Comparison of ENCODE assay signal across 9 mouse cellular contexts in genomic region chr11:79237644-79238397, GRCm38 (mm10). TPM values are rescaled to one million over a fixed set of nuclear protein-coding genes. Genes with fewer than 3 reads are reported as not detected.
A peak's percentile ranks its signal among the peaks of the same experiment; 100 is the strongest.
DNase-seq lines count a peak whose midpoint lies in the region; ATAC-seq and TF ChIP-seq lines count a peak whose summit lies in the region.
"Had no signal": no experiment of that assay in that cellular context is flagged by ENCODE, and none has a peak within 500 bp of the region (broad histone marks: within the 10 kb centered on the region; RNA-seq: fewer than 3 reads in every experiment).

No protein-coding gene starts in this region.

- no peak for TF ChIP-seq POLR2A in testis, adult 2 months (IDR thresholded peaks at IDR 0.05; ENCODE audit: control insufficient read depth, low read depth, low read length)

- H3K4me2 ChIP-seq in heart, embryonic 15.5 days, result peak overlapping the region; percentile 7

- DNase-seq in urinary bladder, adult 2 months (ENCODE audit: low spot score), result peak; percentile 19
- DNase-seq in urinary bladder, adult 18-20 months (ENCODE audit: low spot score in 2 of 2), result no peak
- DNase-seq in kidney, postnatal 4 days, result peak; percentile 83 to 91
- DNase-seq in liver, result no peak
- DNase-seq in frontal cortex, postnatal 10 days (ENCODE audit: low spot score in 2 of 2), result no peak

- TF ChIP-seq CTCF in testis, adult 2 months (IDR thresholded peaks at IDR 0.05; ENCODE audit: control insufficient read depth, insufficient read depth, insufficient replicate concordance, low read depth, low read length), result no peak

- no peaks in the 10 kb centered on the region for H3K9me3 ChIP-seq in heart, embryonic 15.5 days (replicated peaks)

- no peaks in the 10 kb centered on the region for H3K27me3 ChIP-seq in heart, embryonic 15.5 days
- no peaks in the 10 kb centered on the region for H3K27me3 ChIP-seq in testis, adult 2 months (ENCODE audit: control insufficient read depth, insufficient read depth, low read length)

- no peak overlapping the region for H3K4me3 ChIP-seq in heart, embryonic 15.5 days
- no peak overlapping the region for H3K4me3 ChIP-seq in testis, adult 2 months (ENCODE audit: control insufficient read depth, low read depth, low read length)

- 61% methylated on average over 11 of the region's 11 CpGs for WGBS in heart, embryonic 15.5 days

- peaks cover 48% of the 10 kb centered on the region for H3K36me3 ChIP-seq in heart, embryonic 15.5 days
- H3K36me3 ChIP-seq in testis, adult 2 months (ENCODE audit: control insufficient read depth, insufficient read depth, low read length), result peaks cover 4% of the 10 kb centered on the region

- H3K4me1 ChIP-seq in heart, embryonic 15.5 days (replicated peaks), result peaks cover 17% of the 10 kb centered on the region
- H3K4me1 ChIP-seq in testis, adult 2 months (ENCODE audit: control insufficient read depth, insufficient read depth, low read length), result no peaks in the 10 kb centered on the region

- peak; percentile 85 for ATAC-seq in heart, embryonic 15.5 days (replicated peaks; ENCODE audit: insufficient number of reproducible peaks, insufficient read depth, low FRiP score, low read depth)
- no peak for ATAC-seq in megakaryocyte-erythroid progenitor cell, adult 5-6 weeks (replicated peaks; ENCODE audit: low FRiP score, low TSS enrichment, poor library complexity, severe bottlenecking)

- H3K27ac ChIP-seq in heart, embryonic 15.5 days, result peak overlapping the region; percentile 91
- peak overlapping the region; percentile 67; the same call in 1 of the 2 replicates for H3K27ac ChIP-seq in testis, adult 2 months (ENCODE audit: control insufficient read depth, insufficient read depth, low read depth, low read length)

- no peak overlapping the region for H3K9ac ChIP-seq in heart, embryonic 15.5 days

RNA-seq across cellular contexts. Expression of gene Wsb1, which starts 16.6 kb away (rescaled TPM):
- polyA plus RNA-seq in urinary bladder, adult 2 months (2012; rRNA removed), result 98.9 and 164 TPM in 2 replicates
- 119 and 135 TPM in 2 replicates for polyA plus RNA-seq in heart, embryonic 15.5 days (2015; fragmentation: Nextera tagmentation; extraction: Ambion mirVana)
- 12.2 and 14.2 TPM in 2 replicates for polyA plus RNA-seq in testis, adult 2 months (2012; rRNA removed)
- total RNA-seq in megakaryocyte-erythroid progenitor cell, adult 5-6 weeks (2014; fragmentation: Nextera tagmentation), result 45.0 and 45.9 TPM in 2 replicates
- total RNA-seq in megakaryocyte-erythroid progenitor cell, adult 5-6 weeks (2017), result 45.1 and 57.4 TPM in 2 replicates

RNA-seq across cellular contexts. Expression of gene Gm9964, which starts 58.9 kb away (rescaled TPM):
- polyA plus RNA-seq in urinary bladder, adult 2 months (2012; rRNA removed), result not detected in 2 replicates
- polyA plus RNA-seq in heart, embryonic 15.5 days (2015; fragmentation: Nextera tagmentation; extraction: Ambion mirVana), result not detected in 2 replicates
- polyA plus RNA-seq in testis, adult 2 months (2012; rRNA removed), result 0.21 TPM in 1 of 2 replicates, not detected in the other
- not detected in 2 replicates for total RNA-seq in megakaryocyte-erythroid progenitor cell, adult 5-6 weeks (2014; fragmentation: Nextera tagmentation)
- not detected in 2 replicates for total RNA-seq in megakaryocyte-erythroid progenitor cell, adult 5-6 weeks (2017)
- polyA plus RNA-seq: frontal cortex, adult 2 months had no signal

Comparison
In these comparisons a context has a peak if more than half of its experiments do, and no peak if none do; other contexts are left out.
1. DNase-seq: peak in urinary bladder, adult 2 months (single experiment) and kidney, postnatal 4 days (2 of 2); none in urinary bladder, adult 18-20 months (0 of 2), liver (single experiment) and frontal cortex, postnatal 10 days (0 of 2).